Mouse (Mus musculus) lung, postnatal 0 days (tissue): Measurements from ENCODE around the gene Myh10.

Experiments
- CTCF ChIP-seq: IDR thresholded peaks from 2 replicates; pipeline ENCODE4 v1.5.1; 2016; ENCODE audit warnings: antibody characterized with exemption, mild to moderate bottlenecking
- EP300 ChIP-seq: IDR thresholded peaks from 2 replicates; pipeline ENCODE4 v1.6.1; 2016; ENCODE audit warnings: antibody characterized with exemption, mild to moderate bottlenecking, control low read depth

DNA sequence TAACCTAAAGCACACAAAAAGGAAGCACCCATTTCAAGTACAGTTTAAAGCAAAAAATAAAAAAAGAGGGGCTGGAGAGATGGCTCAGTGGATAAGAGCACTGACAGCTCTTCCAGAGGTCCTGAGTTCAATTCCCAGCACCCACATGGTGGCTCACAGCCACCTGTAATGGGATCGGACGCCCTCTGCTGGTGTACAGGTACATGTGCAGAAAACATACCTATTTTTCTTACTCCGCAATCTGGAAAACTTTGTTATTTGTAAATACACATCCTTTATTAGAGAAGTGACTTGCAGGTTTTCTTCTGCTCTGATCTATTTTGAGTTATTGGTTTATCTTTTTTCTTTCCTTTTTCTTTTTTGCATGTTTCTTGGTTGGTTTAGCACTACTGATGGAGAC, 37.3 kb downstream of the Myh10 start:
- TF ChIP-seq EP300, result no peak
- TF ChIP-seq CTCF, result peak; percentile 19
